Mouse (Mus musculus): ENCODE measurements around the gene Gm14419.
"Not testable (repeated sequence)": the region's sequence is repeated elsewhere in the genome, so short reads cannot be mapped to it uniquely, and the experiment has no call there.

Gene Gm14419

DNA sequence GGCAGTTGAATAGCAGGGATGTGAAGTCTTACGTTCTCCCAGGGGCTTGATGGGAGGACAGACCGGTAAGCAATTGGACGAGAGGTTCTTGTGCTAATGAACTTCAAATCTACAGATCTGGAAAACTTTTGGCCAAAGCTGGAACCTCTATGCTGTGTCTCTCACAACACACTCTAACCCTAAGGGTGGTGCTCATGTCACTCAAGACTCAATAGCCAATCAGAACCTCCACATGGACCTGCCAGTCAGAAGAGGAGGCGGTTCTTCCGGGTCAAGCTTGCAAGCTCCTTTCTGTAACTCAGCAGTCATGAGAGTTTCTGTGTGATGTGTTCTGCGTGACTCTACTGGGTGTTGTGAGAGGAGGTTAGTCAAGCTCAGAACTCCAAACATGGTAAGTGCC, at the start of gene Gm14419:
Gene Gm14419, plus strand, starts transcription at position 301 of the 400 bp plus-strand sequence.
- DNase-seq (ENCODE audit: low read depth, low spot score): not testable (repeated sequence)

All from brain, adult 2 months (tissue).